Mouse (Mus musculus): ENCODE data around the gene Vmn1r1.

The Vmn1r1 gene

DNA sequence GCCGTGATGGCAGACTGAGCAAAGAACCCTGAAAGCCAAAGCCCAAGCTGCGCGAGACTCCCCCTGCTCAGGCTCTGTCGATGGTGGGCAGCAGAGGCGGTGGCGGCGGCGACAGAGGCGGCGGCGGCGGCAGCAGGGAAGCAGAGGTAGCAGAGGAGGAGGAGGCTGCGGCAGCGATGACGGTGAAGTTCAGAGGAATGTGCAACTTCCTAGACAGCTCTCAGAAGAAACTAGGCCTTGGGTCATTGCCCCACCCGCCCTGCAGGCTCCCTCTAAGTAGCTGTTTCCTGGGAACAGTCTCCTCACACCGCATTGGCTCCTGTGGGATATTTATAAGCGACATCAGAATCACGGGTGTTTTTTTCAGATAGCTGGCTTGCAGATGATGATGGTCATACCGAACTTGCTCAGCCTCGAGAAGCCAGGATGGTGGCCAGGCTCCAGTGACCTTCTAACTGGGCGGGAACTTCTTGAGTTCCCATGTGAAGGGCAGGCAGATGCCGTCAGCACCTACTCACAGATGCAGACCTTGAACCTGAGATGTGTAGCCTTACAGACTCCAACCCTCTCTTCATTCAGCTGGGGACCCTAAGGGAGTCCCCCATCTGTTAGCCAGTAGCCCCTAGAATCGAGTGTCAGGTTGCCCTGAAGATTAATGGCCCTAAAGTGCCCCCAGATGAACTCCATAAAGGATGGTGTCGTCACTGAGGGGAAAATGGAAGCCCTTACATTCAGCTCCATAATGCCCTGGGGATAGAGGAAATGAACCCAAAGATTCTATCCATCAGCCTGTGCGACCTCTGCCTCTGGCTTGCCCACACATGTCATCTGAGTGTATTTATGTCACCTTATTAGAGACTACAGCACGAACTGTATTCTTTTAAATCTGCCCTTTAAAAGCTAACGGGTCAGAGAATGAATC is 26.8 kb downstream of the Vmn1r1 start:
- in situ Hi-C loops (cut with MboI, MseI), result loop anchor here in 1 of 2 experiments (10.0 kb wide), 1 partner anchor 1167 kb away; no protein-coding TSS in a partner anchor

- in situ Hi-C loops (cut with MboI, MseI), result loop anchor here in 1 of 2 experiments (10.0 kb wide), 1 partner anchor 1174 kb away; no protein-coding TSS in a partner anchor
Measured at GRCm38 (mm10) chr1:182130830-182131229, 33.5 kb downstream of the Vmn1r1 start.

DNA sequence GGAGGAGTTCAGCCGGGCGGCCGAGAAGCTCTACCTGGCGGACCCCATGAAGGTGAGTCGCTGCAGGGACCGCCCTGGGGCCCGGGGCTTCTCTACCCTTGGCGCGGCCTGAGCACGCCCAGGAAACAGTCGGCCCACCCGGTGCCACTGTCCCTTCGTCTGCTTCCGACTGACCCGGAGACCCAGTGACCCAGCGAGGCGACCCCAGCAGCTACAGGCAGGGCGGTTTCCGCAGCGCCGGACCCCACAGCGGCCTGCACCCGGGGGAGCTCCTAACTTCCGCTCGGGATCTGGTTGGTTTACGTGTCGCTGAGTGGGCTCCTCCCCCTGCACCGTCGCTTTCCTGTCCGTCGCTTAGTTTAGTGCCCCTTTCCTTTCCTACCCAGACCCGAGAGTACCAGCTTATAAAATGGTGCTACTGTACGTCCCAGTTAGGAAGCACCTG is 39.3 kb downstream of the Vmn1r1 start:
- in situ Hi-C loops (cut with MboI, MseI), result loop anchor here in 1 of 2 experiments (5.0 kb wide), 1 partner anchor 103 kb away; no protein-coding TSS in a partner anchor

DNA sequence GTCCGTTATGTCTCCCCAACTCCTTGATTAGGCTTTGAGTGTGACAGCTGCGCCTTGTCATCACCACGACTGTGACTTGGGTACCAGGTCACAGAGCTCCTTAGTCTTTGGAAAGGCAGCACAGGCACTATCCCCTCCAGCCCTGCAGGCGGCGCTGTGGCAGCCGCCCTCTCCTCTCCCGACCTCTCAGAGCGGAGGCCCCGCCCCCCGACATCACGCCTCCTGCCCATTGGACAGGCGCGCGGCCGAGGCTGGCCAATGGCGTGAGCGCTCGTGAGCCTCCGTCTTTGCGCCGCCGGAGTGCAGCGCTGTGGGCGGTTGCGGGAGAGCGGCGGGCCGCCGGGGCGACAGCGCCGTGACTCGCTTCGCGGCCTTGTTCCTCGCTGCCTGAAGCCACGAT is 39.8 kb downstream of the Vmn1r1 start, which contains the start of gene Srp9:
Srp9 (plus strand) TSS at position 232 of the 400 bp plus-strand sequence.
- in situ Hi-C loops (cut with MboI, MseI), result loop anchor here in 1 of 2 experiments (5.0 kb wide), 1 partner anchor 102 kb away; no protein-coding TSS in a partner anchor

DNA sequence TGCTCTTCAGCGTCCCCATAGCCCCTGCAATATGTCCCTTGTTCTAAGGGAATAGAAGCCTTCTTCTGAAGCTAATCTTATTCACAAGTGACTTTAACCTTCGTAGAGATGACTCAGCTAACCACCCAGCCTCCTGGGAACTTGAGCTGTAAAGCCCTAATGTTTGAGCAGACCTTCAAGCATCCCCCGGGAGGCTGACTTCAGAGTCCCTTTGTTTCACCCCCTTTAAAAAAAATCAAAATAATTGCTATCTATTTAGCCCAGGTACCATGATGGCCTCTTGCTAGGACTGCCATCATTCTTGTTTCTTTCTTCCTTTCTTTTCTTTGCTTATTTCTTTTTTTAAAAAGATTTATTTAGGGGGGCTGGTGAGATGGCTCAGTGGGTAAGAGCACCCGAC is 41.9 kb downstream of the Vmn1r1 start:
- in situ Hi-C loops (cut with MboI, MseI), result loop anchor here in 1 of 2 experiments (5.0 kb wide), 1 partner anchor 100 kb away; no protein-coding TSS in a partner anchor

GRCm38 (mm10) chr1:182115651-182116408 is 48.5 kb downstream of the Vmn1r1 start:
- in situ Hi-C loops (cut with MboI, MseI), result loop anchor here (5.0 kb wide), 1 partner anchor 229 kb away; no protein-coding TSS in a partner anchor

DNA sequence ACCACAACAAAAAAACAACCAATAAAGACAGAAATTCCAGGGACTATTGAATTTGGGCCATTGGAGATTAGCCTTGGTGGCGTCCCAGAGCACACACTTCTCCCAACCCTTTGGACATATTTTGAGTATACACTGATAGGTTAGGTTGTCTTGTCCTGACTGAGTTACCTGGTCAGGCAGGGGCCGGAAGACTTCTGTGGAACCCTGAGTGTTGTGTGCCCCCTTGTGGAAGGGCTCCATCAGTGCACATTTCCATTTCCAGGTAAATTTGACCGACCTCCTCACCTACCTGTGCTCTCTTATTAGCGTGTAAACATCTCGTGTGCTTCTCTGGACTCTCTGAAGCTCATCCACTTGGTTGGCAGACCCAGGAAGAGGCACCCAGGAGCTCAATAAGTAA is 49.1 kb downstream of the Vmn1r1 start:
- in situ Hi-C loops (cut with MboI, MseI), result loop anchor here (5.0 kb wide), 1 partner anchor 228 kb away; no protein-coding TSS in a partner anchor

- in situ Hi-C loops (cut with MboI, MseI), result no loop called here
Measured at GRCm38 (mm10) chr1:182113587-182114500, 50.4 kb downstream of the Vmn1r1 start.

- in situ Hi-C loops (cut with MboI, MseI), result no loop called here
Measured at GRCm38 (mm10) chr1:182113131-182113530, 51.2 kb downstream of the Vmn1r1 start.

DNA sequence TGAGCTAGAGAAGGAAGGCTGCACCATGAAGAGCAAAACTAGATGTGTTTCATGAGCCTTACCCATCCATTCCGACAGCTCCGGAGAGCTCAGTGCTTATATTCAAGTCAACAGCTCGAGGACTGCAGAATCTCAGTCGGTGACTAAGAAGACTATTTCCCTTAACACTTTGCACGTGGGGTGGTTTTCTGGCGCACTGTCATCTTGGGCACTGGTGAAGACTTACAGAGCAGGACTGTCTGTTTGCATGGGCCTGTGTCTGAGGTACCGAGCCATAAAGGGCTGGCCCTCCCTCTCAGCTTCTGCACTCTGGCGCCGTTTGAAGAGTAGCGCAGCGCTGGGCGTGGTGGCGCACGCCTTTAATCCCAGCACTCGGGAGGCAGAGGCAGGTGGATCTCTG is 51.9 kb downstream of the Vmn1r1 start:
- in situ Hi-C loops (cut with MboI, MseI), result no loop called here

DNA sequence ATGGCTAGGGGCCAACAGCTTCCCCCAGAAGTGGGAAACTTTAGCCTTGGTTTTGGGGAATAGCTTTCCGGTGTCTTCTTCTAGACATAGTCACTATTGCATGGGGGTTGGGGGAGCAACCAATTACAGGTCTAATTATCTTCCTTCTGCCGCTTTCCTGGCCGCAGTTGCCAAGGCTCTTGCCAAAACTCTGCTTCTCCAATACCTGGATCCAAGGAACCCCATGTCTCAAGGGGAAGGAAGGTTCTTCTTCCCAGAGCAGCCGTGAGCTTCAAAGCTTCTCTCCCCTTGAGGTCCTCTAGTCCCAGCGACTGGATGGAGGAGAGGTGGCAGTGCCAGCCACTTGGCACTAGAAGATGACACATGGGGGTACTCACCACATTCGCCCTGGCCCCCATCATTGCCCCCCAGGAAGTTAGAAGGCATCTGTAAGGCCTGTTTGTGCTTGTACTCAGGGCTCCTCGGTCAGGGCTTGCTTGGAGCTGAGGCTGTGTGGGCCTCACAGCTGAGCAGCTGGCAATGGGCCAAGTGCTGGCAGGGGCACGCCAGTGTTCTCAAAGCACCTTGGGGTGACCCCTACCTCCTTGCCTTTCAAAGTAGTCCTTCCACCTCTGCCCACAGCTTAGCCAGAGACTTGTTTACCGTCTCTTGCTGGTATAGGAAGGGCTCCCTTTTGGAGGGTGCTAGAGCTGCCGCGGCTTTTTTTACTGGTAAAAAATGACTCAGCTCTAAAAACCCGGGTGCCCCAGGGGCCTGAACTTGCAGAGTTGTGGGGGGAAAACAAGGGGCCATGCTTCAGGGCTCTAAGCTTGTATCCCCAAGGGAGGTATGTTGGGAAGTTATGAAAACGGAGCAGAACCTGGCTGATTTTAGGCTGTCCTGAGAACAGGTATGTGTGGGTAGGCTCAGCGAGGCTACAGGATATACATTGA is 52.6 kb downstream of the Vmn1r1 start:
- in situ Hi-C loops (cut with MboI, MseI), result no loop called here

- in situ Hi-C loops (cut with MboI, MseI), result no loop called here
Measured at GRCm38 (mm10) chr1:182110708-182111385, 53.4 kb downstream of the Vmn1r1 start.

- in situ Hi-C loops (cut with MboI, MseI), result no loop called here
Measured at GRCm38 (mm10) chr1:182110185-182110584, 54.1 kb downstream of the Vmn1r1 start.

DNA sequence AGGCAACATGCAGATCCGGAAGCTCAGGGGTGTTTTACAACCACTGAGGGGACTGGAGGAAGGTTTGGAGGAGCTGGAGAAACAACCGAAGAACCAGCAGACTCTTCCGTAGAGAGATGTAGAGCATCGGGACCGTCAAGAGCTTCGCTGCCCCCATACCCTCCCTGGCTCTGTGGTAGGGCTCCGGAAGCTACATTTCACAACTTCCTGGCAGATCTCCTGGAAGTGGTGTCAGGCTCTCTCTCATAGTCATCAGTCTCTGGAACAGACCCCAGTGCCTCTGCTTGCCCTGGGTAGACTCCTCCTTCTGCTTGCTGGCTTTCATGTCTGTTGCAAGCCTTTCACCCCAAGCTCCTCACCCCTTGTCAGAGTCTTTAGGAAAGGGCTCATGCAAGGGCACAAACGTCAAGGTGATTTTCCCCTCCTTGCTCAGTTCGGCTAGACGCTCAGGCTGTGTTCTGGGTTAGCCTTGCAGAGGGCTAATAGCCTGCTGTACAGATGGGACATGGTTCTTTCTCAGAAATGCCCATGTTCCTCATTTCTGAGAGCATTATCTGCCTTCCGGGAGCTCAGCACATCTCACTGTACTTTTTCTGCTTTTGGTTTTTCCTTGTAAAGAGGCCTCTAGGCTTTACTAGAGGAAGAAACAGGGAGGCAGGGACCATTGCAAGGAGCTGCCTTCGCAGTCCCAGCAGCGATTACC is 55.7 kb downstream of the Vmn1r1 start:
- in situ Hi-C loops (cut with MboI, MseI), result no loop called here

- in situ Hi-C loops (cut with MboI, MseI), result no loop called here
Measured at GRCm38 (mm10) chr1:182107251-182107650, 57.0 kb downstream of the Vmn1r1 start.

DNA sequence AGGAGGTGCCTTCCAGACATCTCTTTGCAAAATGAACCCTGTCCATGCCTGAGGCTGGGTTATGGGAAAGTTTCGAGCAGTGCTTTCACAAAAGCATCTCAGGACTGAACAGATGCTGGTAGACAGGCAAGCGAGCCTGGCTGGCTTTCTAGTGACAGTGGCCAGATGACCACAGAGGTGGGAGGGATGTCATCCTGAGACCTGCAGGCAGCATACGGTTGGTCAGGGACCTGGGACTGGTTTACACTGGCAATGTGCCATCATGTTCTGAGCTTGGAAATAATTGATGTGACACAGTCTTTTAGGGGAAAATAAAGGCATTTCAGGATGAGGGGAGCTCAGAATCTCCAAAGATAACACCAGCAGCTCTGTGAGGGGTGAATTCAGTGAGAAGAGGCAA is 59.3 kb downstream of the Vmn1r1 start:
- in situ Hi-C loops (cut with MboI, MseI), result no loop called here
